Mouse (Mus musculus) bone marrow, adult 2 months (tissue): ENCODE measurements around the gene Bcl11a.

ENCODE experiments used
- CTCF ChIP-seq: fragments of 200-500 bp; IDR thresholded peaks from 2 replicates; pipeline ENCODE4 v1.5.1; 2011; ENCODE audit warnings: low read length, control low read depth; ENCODE audit not compliant: control insufficient read depth, insufficient read depth
- POLR2A ChIP-seq: fragments of 200-500 bp; IDR thresholded peaks from 2 replicates; pipeline ENCODE4 v1.6.1; 2011; ENCODE audit warnings: low read depth, mild to moderate bottlenecking, control low read depth, low read length, borderline replicate concordance; ENCODE audit not compliant: control insufficient read depth

- no peak for TF ChIP-seq POLR2A
- TF ChIP-seq CTCF: no peak
These were observed 125.6 kb downstream of the Bcl11a start for GRCm38 (mm10) chr11:24203489-24203888.
